Mouse (Mus musculus): Measurements from ENCODE around the gene 1700012P22Rik.

GRCm38 (mm10) chr4:144430723-144431122, 7.8 kb downstream of the 1700012P22Rik start:
- TF ChIP-seq CTCF (IDR thresholded peaks at IDR 0.05; ENCODE audit: extremely low read depth, insufficient read depth, insufficient read length, insufficient replicate concordance), result no peak
- no peak for TF ChIP-seq POLR2A (IDR thresholded peaks at IDR 0.05; ENCODE audit: low read depth, low read length)
